12 mouse cellular contexts compared by ENCODE assay signal in genomic region chr15:63484217-63484887, GRCm38 (mm10).
DNase-seq lines count a peak whose midpoint lies in the region; ATAC-seq and TF ChIP-seq lines count a peak whose summit lies in the region.
"Had no signal": no experiment of that assay in that cellular context is flagged by ENCODE, and none has a peak within 500 bp of the region (broad histone marks: within the 10 kb centered on the region; RNA-seq: fewer than 3 reads in every experiment).

No protein-coding gene starts in this region.

- H3K9ac ChIP-seq in lung, embryonic 15.5 days, result no peak overlapping the region
- no peak overlapping the region for H3K9ac ChIP-seq in embryonic facial prominence, embryonic 12.5 days
- H3K9ac ChIP-seq in stomach, embryonic 15.5 days, result no peak overlapping the region
- H3K9ac ChIP-seq: limb, embryonic 15.5 days had no signal

- TF ChIP-seq CTCF in lung, adult 2 months (IDR thresholded peaks at IDR 0.05; ENCODE audit: insufficient read depth, low read length), result no peak
- no peak for TF ChIP-seq CTCF in kidney, adult 2 months (conservative IDR thresholded peaks at IDR 0.05; ENCODE audit: insufficient read depth, insufficient read length, low read depth, low read length)

- peaks cover 13% of the 10 kb centered on the region for H3K4me1 ChIP-seq in lung, embryonic 15.5 days
- H3K4me1 ChIP-seq in lung, adult 2 months (ENCODE audit: control insufficient read depth, insufficient read depth, low read length), result no peaks in the 10 kb centered on the region; the same call in 1 of the 2 replicates
- H3K4me1 ChIP-seq in embryonic facial prominence, embryonic 12.5 days, result peaks cover 8% of the 10 kb centered on the region; the same call in 1 of the 2 replicates
- H3K4me1 ChIP-seq in kidney, adult 2 months (ENCODE audit: control insufficient read depth, insufficient read depth, low read length), result no peaks in the 10 kb centered on the region
- H3K4me1 ChIP-seq in stomach, embryonic 15.5 days, result no peaks in the 10 kb centered on the region
- no peaks in the 10 kb centered on the region for H3K4me1 ChIP-seq in forebrain, embryonic 10.5 days
- H3K4me1 ChIP-seq: limb, embryonic 15.5 days had no signal

- H3K4me2 ChIP-seq in lung, embryonic 15.5 days, result peak overlapping the region; percentile 28
- H3K4me2 ChIP-seq in embryonic facial prominence, embryonic 12.5 days (replicated peaks), result no peak overlapping the region
- no peak overlapping the region for H3K4me2 ChIP-seq in stomach, embryonic 15.5 days
- H3K4me2 ChIP-seq: limb, embryonic 15.5 days had no signal

- no peak for DNase-seq in lung, adult 2 months
- peak; percentile 47 for DNase-seq in kidney, adult 2 months
- no peak for DNase-seq in urinary bladder, postnatal 25 days (ENCODE audit: low spot score)
- DNase-seq in forebrain, embryonic 10.5 days (ENCODE audit: extremely low spot score, low spot score), result no peak
- DNase-seq in urinary bladder, postnatal 36 days (ENCODE audit: low spot score in 2 of 2), result no peak
- DNase-seq: gastrocnemius, postnatal 10 days; midbrain, embryonic 14.5 days had no signal

- TF ChIP-seq POLR2A in lung, adult 2 months (IDR thresholded peaks at IDR 0.05; ENCODE audit: borderline replicate concordance, extremely low read depth, low read depth, low read length), result no peak
- TF ChIP-seq POLR2A in kidney, adult 2 months (IDR thresholded peaks at IDR 0.05; ENCODE audit: low read depth, low read length), result no peak

- H3K4me3 ChIP-seq in lung, embryonic 15.5 days, result no peak overlapping the region
- no peak overlapping the region for H3K4me3 ChIP-seq in lung, adult 2 months (replicated peaks; ENCODE audit: extremely low read depth, low read depth, low read length)
- no peak overlapping the region for H3K4me3 ChIP-seq in embryonic facial prominence, embryonic 12.5 days
- H3K4me3 ChIP-seq in kidney, adult 2 months (ENCODE audit: insufficient read depth, low read depth, low read length), result no peak overlapping the region
- H3K4me3 ChIP-seq in stomach, embryonic 15.5 days (replicated peaks), result no peak overlapping the region
- no peak overlapping the region for H3K4me3 ChIP-seq in forebrain, embryonic 10.5 days
- H3K4me3 ChIP-seq: limb, embryonic 15.5 days had no signal

- no peaks in the 10 kb centered on the region for H3K36me3 ChIP-seq in lung, embryonic 15.5 days
- no peaks in the 10 kb centered on the region for H3K36me3 ChIP-seq in embryonic facial prominence, embryonic 12.5 days
- H3K36me3 ChIP-seq in kidney, adult 2 months (ENCODE audit: control insufficient read depth, insufficient read depth, low read length), result no peaks in the 10 kb centered on the region
- no peaks in the 10 kb centered on the region for H3K36me3 ChIP-seq in stomach, embryonic 15.5 days
- no peaks in the 10 kb centered on the region for H3K36me3 ChIP-seq in forebrain, embryonic 10.5 days (replicated peaks)
- H3K36me3 ChIP-seq: limb, embryonic 15.5 days had no signal

- no peaks in the 10 kb centered on the region for H3K27me3 ChIP-seq in lung, embryonic 15.5 days
- H3K27me3 ChIP-seq in embryonic facial prominence, embryonic 12.5 days, result no peaks in the 10 kb centered on the region
- no peaks in the 10 kb centered on the region for H3K27me3 ChIP-seq in kidney, adult 2 months (replicated peaks; ENCODE audit: control insufficient read depth, insufficient read depth, low read length)
- H3K27me3 ChIP-seq in stomach, embryonic 15.5 days (replicated peaks), result no peaks in the 10 kb centered on the region
- no peaks in the 10 kb centered on the region for H3K27me3 ChIP-seq in forebrain, embryonic 10.5 days (ENCODE audit: poor library complexity, severe bottlenecking)
- H3K27me3 ChIP-seq: CH12.LX; limb, embryonic 15.5 days had no signal

- H3K9me3 ChIP-seq in lung, embryonic 15.5 days, result no peaks in the 10 kb centered on the region
- no peaks in the 10 kb centered on the region for H3K9me3 ChIP-seq in embryonic facial prominence, embryonic 12.5 days
- H3K9me3 ChIP-seq in stomach, embryonic 15.5 days, result no peaks in the 10 kb centered on the region
- no peaks in the 10 kb centered on the region for H3K9me3 ChIP-seq in forebrain, embryonic 10.5 days
- H3K9me3 ChIP-seq: limb, embryonic 15.5 days had no signal

- H3K27ac ChIP-seq in lung, embryonic 15.5 days, result peak overlapping the region; percentile 70
- peak overlapping the region; percentile 17; the same call in 1 of the 2 replicates for H3K27ac ChIP-seq in embryonic facial prominence, embryonic 12.5 days
- peak overlapping the region; percentile 71; the same call in 1 of the 2 replicates for H3K27ac ChIP-seq in kidney, adult 2 months (ENCODE audit: insufficient read depth, low read depth, low read length)
- H3K27ac ChIP-seq in stomach, embryonic 15.5 days, result peak overlapping the region; percentile 55
- no peak overlapping the region for H3K27ac ChIP-seq in forebrain, embryonic 10.5 days
- H3K27ac ChIP-seq: limb, embryonic 15.5 days had no signal

- 5% methylated on average over 4 of the region's 4 CpGs for WGBS in lung, embryonic 15.5 days
- WGBS in lung, adult 2 months, result 13% methylated on average over 4 of the region's 4 CpGs
- 23% methylated on average over 4 of the region's 4 CpGs for WGBS in embryonic facial prominence, embryonic 12.5 days
- 10% methylated on average over 4 of the region's 4 CpGs for WGBS in kidney, adult 2 months
- 4% methylated on average over 4 of the region's 4 CpGs for WGBS in stomach, embryonic 15.5 days
- WGBS in forebrain, embryonic 10.5 days, result 57% methylated on average over 4 of the region's 4 CpGs

- ATAC-seq in lung, embryonic 15.5 days (ENCODE audit: borderline replicate concordance, extremely low read depth, low FRiP score, low TSS enrichment), result peak; percentile 89; the same call in 1 of the 2 replicates
- ATAC-seq in embryonic facial prominence, embryonic 12.5 days (ENCODE audit: insufficient number of reproducible peaks, insufficient read depth, low FRiP score, low TSS enrichment), result no peak
- peak; percentile 65; the same call in 1 of the 2 replicates for ATAC-seq in stomach, embryonic 15.5 days (ENCODE audit: insufficient read depth, low FRiP score, low read depth)
